Mouse (Mus musculus) cortical plate, adult 2 months (tissue): Measurements from ENCODE around the gene Twnk.

Source experiments
- CTCF ChIP-seq: fragments of 200-500 bp; IDR thresholded peaks from 2 replicates; pipeline ENCODE4 v1.5.1; 2011; ENCODE audit warnings: mild to moderate bottlenecking, control low read depth, low read length; ENCODE audit not compliant: insufficient read depth; ENCODE audit errors: extremely low read depth
- POLR2A ChIP-seq: fragments of 200-500 bp; IDR thresholded peaks from 2 replicates; pipeline ENCODE4 v1.6.1; 2011; ENCODE audit warnings: mild to moderate bottlenecking, low read length, control low read depth; ENCODE audit not compliant: insufficient read depth; ENCODE audit errors: extremely low read depth

DNA sequence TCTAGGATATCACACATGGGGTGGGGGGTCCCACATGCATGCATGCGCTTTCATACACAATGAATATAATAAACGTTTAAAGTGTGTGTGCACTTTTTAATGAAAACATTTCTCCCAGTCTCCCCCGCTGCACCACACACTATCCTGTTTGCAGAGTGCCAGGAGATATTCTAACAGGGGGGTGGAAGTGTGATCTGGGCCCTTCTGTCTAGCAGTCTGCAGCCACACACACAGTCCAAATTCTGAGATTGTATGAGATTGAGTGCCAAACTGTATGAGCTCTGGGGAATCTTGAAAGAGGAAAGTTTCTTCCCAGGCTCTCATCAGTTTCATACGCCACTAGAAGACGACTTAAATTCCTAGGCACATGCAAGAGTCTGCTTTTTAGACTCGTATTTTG is 17.6 kb upstream of the Twnk start:
- no peak for TF ChIP-seq CTCF
- no peak for TF ChIP-seq POLR2A
